Mouse (Mus musculus) cortical plate, adult 2 months (tissue): ENCODE results near the gene Krtcap3.

Experiments used
- CTCF ChIP-seq: fragments of 200-500 bp; IDR thresholded peaks from 2 replicates; pipeline ENCODE4 v1.5.1; 2011; ENCODE audit warnings: mild to moderate bottlenecking, control low read depth, low read length; ENCODE audit not compliant: insufficient read depth; ENCODE audit errors: extremely low read depth
- POLR2A ChIP-seq: fragments of 200-500 bp; IDR thresholded peaks from 2 replicates; pipeline ENCODE4 v1.6.1; 2011; ENCODE audit warnings: mild to moderate bottlenecking, low read length, control low read depth; ENCODE audit not compliant: insufficient read depth; ENCODE audit errors: extremely low read depth

GRCm38 (mm10) chr5:31298486-31298885 lies 47.0 kb downstream of the Krtcap3 start:
- TF ChIP-seq CTCF (no peak), POLR2A (no peak)
